Mouse (Mus musculus): ENCODE measurements around the gene Macrod2.

GRCm38 (mm10) chr2:140615451-140615850 is 220.3 kb downstream of the Macrod2 start:
- no peak for TF ChIP-seq CTCF (IDR thresholded peaks at IDR 0.05; ENCODE audit: insufficient read depth, low read depth, low read length)
- no peak for TF ChIP-seq POLR2A (IDR thresholded peaks at IDR 0.05; ENCODE audit: insufficient read depth, low read depth, low read length)
